Mouse (Mus musculus) intestine, postnatal 0 days (tissue): ENCODE results near the gene Erich4. TPM values are rescaled to one million over a fixed set of nuclear protein-coding genes. Genes with fewer than 3 reads are reported as not detected.

Experiments used
- ATAC-seq: fragments of 200-750 bp; cut with Nextera tagmentation; 2 replicates; pipeline ENCODE4 v1.8.0; 2017; ENCODE audit warnings: mild to moderate bottlenecking, moderate TSS enrichment, moderate library complexity
- H3K27ac ChIP-seq: fragments of 300-500 bp; sonication (generic); 2 replicates; pipeline ENCODE4 v1.5.1; 2014; ENCODE audit warnings: mild to moderate bottlenecking, low read depth, low read length, moderate library complexity
- H3K27me3 ChIP-seq: fragments of 300-500 bp; sonication (generic); replicated peaks from 2 replicates; pipeline ENCODE4 v1.6.1; 2014; ENCODE audit warnings: low read length, mixed read lengths; ENCODE audit not compliant: control insufficient read depth, insufficient read depth
- H3K36me3 ChIP-seq: fragments of 300-500 bp; sonication (generic); 2 replicates; pipeline ENCODE4 v1.6.1; 2014; ENCODE audit warnings: mild to moderate bottlenecking, moderate library complexity; ENCODE audit not compliant: control insufficient read depth, insufficient read depth
- H3K4me1 ChIP-seq: fragments of 300-500 bp; sonication (generic); replicated peaks from 2 replicates; pipeline ENCODE4 v1.6.1; 2014; ENCODE audit warnings: antibody characterized with exemption, low read length, mixed read lengths; ENCODE audit not compliant: control insufficient read depth, insufficient read depth
- H3K4me2 ChIP-seq: fragments of 300-500 bp; sonication (generic); replicated peaks from 2 replicates; pipeline ENCODE4 v1.6.1; 2014; ENCODE audit warnings: low read depth, mild to moderate bottlenecking, moderate library complexity
- H3K4me3 ChIP-seq: fragments of 300-500 bp; sonication (generic); 2 replicates; pipeline ENCODE4 v1.5.1; 2014; ENCODE audit warnings: low read depth, low read length
- H3K9ac ChIP-seq: fragments of 300-500 bp; sonication (generic); 2 replicates; pipeline ENCODE4 v1.6.1; 2014; ENCODE audit warnings: mild to moderate bottlenecking, low read depth, low read length
- H3K9me3 ChIP-seq: fragments of 300-500 bp; sonication (generic); 2 replicates; pipeline ENCODE4 v1.6.1; 2016; ENCODE audit warnings: mixed run types; ENCODE audit not compliant: control insufficient read depth
- CTCF ChIP-seq: sonication (generic); IDR thresholded peaks from 2 replicates; pipeline ENCODE4 v1.5.1; 2016; ENCODE audit warnings: low read depth, mild to moderate bottlenecking, control low read depth, antibody characterized with exemption, moderate library complexity
- WGBS: fragments of 180-500 bp; shearing (Covaris S2); extraction: QIAGEN DNeasy Blood & Tissue Kit; methylation state at CpG from one replicate; pipeline ENCODE4 v1.1.7; 2014; 5-methylcytosine and 5-hydroxymethylcytosine counted together
- polyA plus RNA-seq: library from polyadenylated mRNA; unstranded; fragments of >200 nt; fragmentation: Nextera tagmentation; extraction: Ambion mirVana; gene quantifications from 2 replicates; pipeline ENCODE4 v1.2.1, GENCODE M21; 2015

Erich4 gene
- polyA plus RNA-seq, 1 experiment from 2014 or later = 117 TPM

DNA sequence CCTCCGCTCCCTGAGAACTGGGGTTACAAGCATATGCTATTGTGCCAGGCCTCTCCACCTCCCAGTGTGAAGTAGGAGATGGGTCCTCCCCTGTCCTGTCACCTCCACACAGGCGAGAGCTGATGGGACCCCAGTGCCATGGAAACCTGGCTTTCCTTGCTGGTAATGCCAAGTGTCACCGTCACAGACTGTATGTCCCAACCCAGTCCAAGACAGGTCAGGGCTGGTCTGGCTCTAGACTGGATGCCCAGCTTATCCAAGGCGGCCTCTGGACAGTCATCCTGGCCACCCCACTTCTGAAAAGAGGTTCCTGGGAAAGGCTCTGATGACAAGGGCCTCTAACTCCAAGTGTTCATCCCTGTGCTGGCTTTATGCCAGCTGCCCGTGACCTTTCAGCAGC is 21.4 kb upstream of the Erich4 start:
- no peak overlapping the region for H3K4me2 ChIP-seq
- H3K4me1 ChIP-seq = no peaks in the 10 kb centered on the region
- no peak overlapping the region for H3K9ac ChIP-seq
- WGBS = 94% methylated on average over 5 of the region's 5 CpGs
- H3K27ac ChIP-seq = no peak overlapping the region
- ATAC-seq = no peak
- H3K36me3 ChIP-seq = peaks cover 46% of the 10 kb centered on the region; the same call in 1 of the 2 replicates
- TF ChIP-seq CTCF = no peak
- no peak overlapping the region for H3K4me3 ChIP-seq
- no peaks in the 10 kb centered on the region for H3K9me3 ChIP-seq
- no peaks in the 10 kb centered on the region for H3K27me3 ChIP-seq

DNA sequence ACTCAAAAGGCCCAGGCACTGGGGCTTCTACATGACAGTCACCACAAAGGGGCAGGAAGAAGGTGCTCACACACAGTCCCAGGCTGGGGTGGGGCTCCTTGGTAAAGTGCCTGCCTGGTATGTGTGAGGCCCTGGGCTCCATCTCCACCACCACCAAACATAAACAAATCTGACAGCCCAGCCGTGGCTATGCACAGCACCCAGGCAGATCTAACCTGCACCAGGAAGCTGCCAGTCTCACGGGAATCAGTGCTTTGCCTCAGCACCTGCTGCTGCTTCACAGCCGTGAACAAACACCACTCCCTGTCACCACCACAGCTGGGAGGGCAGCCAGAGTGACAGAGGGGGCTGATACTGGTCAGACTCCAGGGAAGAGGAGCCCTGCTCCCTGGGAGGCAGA is 20.7 kb upstream of the Erich4 start:
- WGBS = 32% methylated on average over 3 of the region's 3 CpGs
- Histone ChIP-seq H3K27me3 (no peaks in the 10 kb centered on the region), H3K9me3 (no peaks in the 10 kb centered on the region), H3K4me2 (no peak overlapping the region), H3K4me3 (no peak overlapping the region), H3K9ac (no peak overlapping the region), H3K27ac (no peak overlapping the region), H3K4me1 (no peaks in the 10 kb centered on the region), H3K36me3 (peaks cover 49% of the 10 kb centered on the region; the same call in 1 of the 2 replicates)
- no peak for ATAC-seq
- no peak for TF ChIP-seq CTCF

DNA sequence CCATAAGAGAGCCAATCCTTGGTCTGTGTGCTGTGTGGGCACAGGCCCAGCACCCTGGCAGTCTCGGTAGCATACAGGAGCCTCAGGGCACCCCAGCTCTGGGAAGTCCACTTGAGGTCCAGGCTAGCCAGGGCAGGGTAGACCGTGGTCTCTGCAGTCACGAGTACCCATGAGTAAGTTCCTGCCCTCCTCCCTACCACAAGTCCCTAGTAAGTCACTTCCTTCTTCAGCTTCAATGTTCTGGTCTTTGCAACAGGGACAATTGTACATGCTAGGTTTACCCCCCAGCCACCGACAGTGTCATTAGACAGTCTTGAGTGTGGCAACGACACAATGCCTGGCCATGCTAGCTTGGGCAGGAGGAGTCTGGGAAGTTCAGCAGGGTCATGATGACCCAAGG is 17.0 kb upstream of the Erich4 start:
- Histone ChIP-seq H3K27me3 (no peaks in the 10 kb centered on the region), H3K36me3 (peaks cover 41% of the 10 kb centered on the region; the same call in 1 of the 2 replicates), H3K4me3 (no peak overlapping the region), H3K9me3 (no peaks in the 10 kb centered on the region), H3K4me2 (no peak overlapping the region), H3K9ac (no peak overlapping the region), H3K4me1 (no peaks in the 10 kb centered on the region), H3K27ac (no peak overlapping the region)
- TF ChIP-seq CTCF = no peak
- 85% methylated on average over 5 of the region's 5 CpGs for WGBS
- no peak for ATAC-seq

DNA sequence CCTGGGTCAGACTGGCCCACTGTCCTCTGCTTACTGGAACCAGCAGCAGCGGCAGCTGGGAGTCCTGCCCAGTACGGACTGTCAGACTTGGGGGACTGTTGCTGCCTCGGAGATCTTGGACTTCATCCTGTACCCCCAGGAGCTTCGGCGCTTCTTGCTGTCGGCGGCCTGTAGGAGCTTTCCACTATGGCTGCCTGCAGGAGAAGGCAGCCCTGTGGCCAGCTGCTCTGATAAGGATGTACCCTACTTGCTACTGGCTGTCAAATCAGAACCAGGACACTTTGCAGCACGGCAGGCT is 12.6 kb upstream of the Erich4 start:
- no peak overlapping the region for H3K4me3 ChIP-seq
- no peaks in the 10 kb centered on the region for H3K27me3 ChIP-seq
- TF ChIP-seq CTCF = no peak
- no peaks in the 10 kb centered on the region for H3K9me3 ChIP-seq
- H3K4me1 ChIP-seq = peaks cover 7% of the 10 kb centered on the region; the same call in 1 of the 2 replicates
- no peak overlapping the region for H3K9ac ChIP-seq
- H3K27ac ChIP-seq = no peak overlapping the region
- peaks cover 50% of the 10 kb centered on the region for H3K36me3 ChIP-seq
- no peak for ATAC-seq
- 71% methylated on average over 8 of the region's 8 CpGs for WGBS
- H3K4me2 ChIP-seq = peak overlapping the region; percentile 70

DNA sequence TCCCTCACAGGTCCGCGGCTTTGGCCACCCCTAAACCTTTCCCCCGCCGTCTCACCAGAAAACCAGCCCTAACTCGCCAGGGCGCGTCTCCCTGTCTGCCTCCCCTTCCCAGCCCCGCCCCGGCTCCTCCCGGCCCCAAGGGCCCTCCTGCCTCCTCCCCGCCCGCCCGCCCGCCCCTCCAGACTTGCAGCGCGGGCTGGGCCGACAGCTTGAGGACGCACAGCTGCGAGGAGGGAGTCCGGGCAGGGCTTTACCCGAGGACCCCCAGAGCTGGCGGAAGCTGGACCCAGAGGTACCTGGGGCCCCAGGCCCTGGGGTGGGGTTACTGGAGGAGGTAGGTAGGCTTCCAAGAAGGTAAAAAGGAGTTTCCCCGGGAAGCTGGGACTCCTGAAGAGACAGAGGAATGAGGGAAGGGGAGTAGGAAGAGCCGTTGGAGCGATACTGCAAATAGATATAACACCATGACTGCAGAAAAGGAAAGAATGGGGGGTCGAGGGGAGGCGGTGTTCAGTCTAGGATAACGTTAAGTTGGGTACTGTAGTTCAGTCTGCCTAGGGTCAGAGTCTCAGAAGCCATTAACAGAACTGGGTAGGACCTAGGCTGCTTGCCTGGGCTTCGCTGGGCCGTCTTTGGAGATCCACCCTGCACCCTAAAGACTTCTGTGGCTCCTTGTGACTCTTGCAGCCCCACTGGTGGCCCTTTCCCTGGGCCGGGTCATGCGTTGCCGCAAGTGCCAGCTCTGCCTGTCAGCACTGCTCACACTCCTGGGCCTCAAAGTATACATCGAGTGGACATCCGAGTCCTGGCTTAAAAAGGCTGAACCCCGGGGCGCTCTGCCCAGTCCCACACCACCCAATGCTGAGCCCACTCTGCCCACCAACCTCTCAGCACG is 12.0 kb upstream of the Erich4 start:
- Histone ChIP-seq H3K36me3 (peaks cover 49% of the 10 kb centered on the region), H3K9ac (peak overlapping the region; percentile 31), H3K4me2 (peak overlapping the region; percentile 70), H3K27ac (peak overlapping the region; percentile 50; the same call in 1 of the 2 replicates), H3K27me3 (no peaks in the 10 kb centered on the region), H3K4me1 (peaks cover 7% of the 10 kb centered on the region; the same call in 1 of the 2 replicates), H3K9me3 (no peaks in the 10 kb centered on the region), H3K4me3 (peak overlapping the region; percentile 44)
- 19% methylated on average over 37 of the region's 38 CpGs for WGBS
- no peak for TF ChIP-seq CTCF
- ATAC-seq = peak; percentile 70

DNA sequence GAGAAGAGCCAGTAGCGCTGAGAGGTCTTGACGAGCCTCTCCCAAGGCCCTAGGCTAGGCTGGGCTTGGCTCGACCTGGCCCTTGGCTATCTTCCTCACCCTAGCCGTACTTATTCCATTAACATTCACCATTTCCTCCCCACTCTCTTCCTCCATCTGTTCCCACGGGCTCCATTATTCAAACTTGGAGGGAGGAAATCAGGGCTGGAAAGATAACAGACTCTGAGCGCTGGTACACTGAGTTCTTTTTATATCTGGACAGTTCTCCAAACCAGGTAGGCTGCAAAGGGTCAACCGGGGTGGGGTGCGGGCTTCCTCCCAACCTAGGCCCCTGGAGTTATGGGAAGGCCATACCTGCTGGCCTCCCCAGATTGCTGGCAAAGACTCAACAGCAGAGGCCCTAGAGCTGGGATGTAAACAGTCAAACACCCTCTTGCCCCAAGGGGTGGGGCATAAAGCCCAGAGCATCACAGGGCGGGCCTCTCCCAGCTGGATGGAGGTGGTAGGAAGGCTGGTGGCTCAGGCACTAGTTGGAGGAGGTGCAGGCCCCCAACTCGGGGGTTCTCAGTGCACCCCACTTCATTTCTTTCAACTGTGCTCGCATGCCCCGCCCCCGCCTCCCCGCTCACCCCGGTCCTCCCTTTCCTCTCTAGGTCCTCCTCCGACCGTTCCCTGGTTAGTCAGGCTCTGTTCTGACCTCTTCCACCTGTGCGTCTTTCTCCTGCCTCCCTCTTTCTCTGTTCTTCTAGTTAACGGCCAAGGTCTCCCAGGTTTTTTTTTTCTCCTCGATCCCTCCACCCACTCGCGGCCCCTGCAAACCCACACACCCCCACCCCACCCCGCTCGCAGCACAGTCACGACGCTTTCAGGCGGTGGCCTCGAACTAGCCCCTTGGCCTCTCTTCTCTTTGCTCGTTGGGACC is 11.1 kb upstream of the Erich4 start, which contains the start of gene B3gnt8:
Gene B3gnt8, plus strand, starts transcription at position 146 of the 922 bp plus-strand sequence.
- Histone ChIP-seq H3K9me3 (no peaks in the 10 kb centered on the region), H3K9ac (peak within 1 kb of the TSS; percentile 31), H3K36me3 (peaks cover 52% of the 10 kb centered on the region), H3K27me3 (no peaks in the 10 kb centered on the region), H3K27ac (peak within 1 kb of the TSS; percentile 50; the same call in 1 of the 2 replicates), H3K4me1 (peaks cover 7% of the 10 kb centered on the region; the same call in 1 of the 2 replicates), H3K4me3 (peak within 1 kb of the TSS; percentile 44), H3K4me2 (peak within 1 kb of the TSS; percentile 70)
- no peak for TF ChIP-seq CTCF
- ATAC-seq = peak; percentile 53
- WGBS = 7% methylated on average over 29 of the region's 29 CpGs
